Mouse (Mus musculus) left cerebral cortex, adult 2 months (tissue): Measurements from ENCODE around the gene Unc50. TPM values are rescaled to one million over a fixed set of nuclear protein-coding genes. Genes with fewer than 3 reads are reported as not detected.

Source experiments
- DNase-seq, 2 experiments: peaks; one replicate each; pipeline ENCODE4 v3.0.0; 2021 to 2022; ENCODE audit warnings: low spot score in 2 of 2, mixed read lengths in 1 of 2; ENCODE audit errors: extremely low spot score in 1 of 2
- H3K27ac ChIP-seq: fragments of 200-600 bp; 2 replicates; pipeline ENCODE4 v1.8.1; 2022
- H3K4me3 ChIP-seq: fragments of 200-600 bp; 2 replicates; pipeline ENCODE4 v1.8.1; 2022
- CTCF ChIP-seq: fragments of 200-600 bp; IDR thresholded peaks from 2 replicates; pipeline ENCODE4 v1.8.1; 2022; ENCODE audit warnings: antibody characterized with exemption, mild to moderate bottlenecking, moderate library complexity
- intact Hi-C: fragments of 180-260 bp; cut with DNase I; formaldehyde crosslinking; loops from one replicate; pipeline ENCODE4 v1.15.1; 2025
- total RNA-seq, 2 experiments: library from RNA; stranded (reverse); gene quantifications; 2 replicates each; pipeline ENCODE4 v1.2.3; 2021

Gene Unc50
- total RNA-seq, 2 experiments from 2014 or later, result 55.5 to 59.7 TPM

DNA sequence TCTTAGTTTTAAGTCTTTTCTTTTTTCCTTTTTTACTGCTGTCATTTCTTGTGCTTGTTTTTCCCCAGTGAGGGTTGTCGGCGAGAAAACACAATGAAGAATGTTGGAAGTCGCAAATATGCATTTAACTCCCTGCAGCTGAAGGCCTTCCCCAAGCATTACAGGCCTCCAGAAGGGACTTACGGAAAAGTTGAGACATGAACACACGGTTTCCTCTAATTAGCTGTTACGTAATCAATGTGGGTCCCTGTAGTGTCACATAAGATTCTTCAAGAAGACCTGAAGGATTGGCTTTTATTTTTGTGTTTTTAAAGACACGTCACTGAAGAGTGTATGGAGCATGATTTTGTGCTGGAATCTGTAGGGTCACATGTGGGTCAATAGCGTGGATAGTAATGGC lies 21.9 kb upstream of the Unc50 start:
- intact Hi-C loops, result loop anchor here (10.0 kb wide), 1 partner anchor 673 kb away; no protein-coding TSS in a partner anchor
- TF ChIP-seq CTCF, result no peak
- no peak for DNase-seq
- Histone ChIP-seq H3K27ac (no peak overlapping the region), H3K4me3 (no peak overlapping the region)

DNA sequence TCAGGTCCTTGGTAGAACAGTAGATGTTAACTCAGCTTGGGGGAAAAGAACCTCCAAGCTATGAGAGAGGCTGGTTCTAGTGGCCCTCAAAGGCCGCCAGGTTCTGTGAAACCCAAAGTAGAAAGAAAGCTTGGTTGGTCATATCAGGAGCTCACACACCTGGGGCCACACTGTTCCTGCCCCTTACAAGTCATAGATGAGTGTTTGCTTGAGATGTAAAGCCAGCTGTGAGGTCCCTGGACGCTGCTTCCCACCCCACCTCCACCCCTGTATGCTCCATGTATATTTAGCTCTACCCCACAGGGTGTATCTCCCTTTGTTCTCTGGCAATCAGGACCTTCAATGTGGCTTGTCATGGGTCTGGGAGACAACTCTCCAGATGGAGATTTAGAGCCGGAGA lies 21.3 kb upstream of the Unc50 start:
- intact Hi-C loops, result loop anchor here (10.0 kb wide), 1 partner anchor 674 kb away; no protein-coding TSS in a partner anchor

DNA sequence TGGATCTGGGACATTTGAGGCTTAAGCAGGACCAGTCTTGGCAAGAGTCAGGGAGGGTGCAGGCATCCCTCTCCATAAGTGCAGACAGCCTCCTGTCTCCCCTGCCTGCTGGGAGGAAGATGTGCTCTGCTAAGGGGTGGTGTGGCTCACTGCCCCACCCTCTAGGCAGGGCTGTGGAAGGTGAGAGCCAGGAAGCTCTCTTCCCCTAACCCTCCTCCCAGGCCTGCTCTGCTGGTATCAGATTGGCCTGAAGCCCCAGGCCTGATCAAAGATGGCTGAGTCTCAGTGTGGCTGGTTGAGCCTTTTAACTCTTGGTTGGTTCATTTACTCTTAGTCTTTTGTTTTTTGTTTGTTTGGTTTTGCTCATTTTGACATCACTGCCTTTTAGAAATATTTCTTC lies 20.3 kb upstream of the Unc50 start:
- H3K4me3 ChIP-seq, result no peak overlapping the region
- DNase-seq, result no peak
- TF ChIP-seq CTCF, result no peak
- intact Hi-C loops, result loop anchor here (10.0 kb wide), 1 partner anchor 675 kb away; no protein-coding TSS in a partner anchor
- H3K27ac ChIP-seq, result no peak overlapping the region

More for the DNA sequence above, 21.3 kb upstream of the Unc50 start:
- no peak for DNase-seq
- no peak overlapping the region for H3K4me3 ChIP-seq
- no peak for TF ChIP-seq CTCF
- H3K27ac ChIP-seq, result no peak overlapping the region

DNA sequence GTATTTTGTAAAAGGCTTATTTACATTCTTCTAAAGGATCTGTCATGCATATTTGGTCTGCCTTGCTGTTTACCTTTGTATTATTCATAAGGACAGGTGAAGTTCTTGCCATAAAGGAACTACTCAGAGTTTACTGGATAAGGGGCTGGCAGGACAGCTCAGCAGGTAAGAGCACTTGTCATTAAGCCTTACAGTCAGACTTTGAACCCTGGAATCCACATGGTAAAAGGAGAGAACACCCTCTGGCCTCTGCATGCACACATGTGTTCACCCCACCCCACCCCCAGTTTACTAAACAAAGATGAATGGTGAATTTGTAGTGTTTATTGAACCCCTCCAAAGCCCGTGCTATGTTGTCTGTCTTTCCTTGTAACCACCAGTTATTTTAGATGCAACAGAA lies 14.5 kb upstream of the Unc50 start:
- intact Hi-C loops, result no loop called here
- TF ChIP-seq CTCF, result no peak
- DNase-seq, result no peak
- H3K27ac ChIP-seq, result no peak overlapping the region
- no peak overlapping the region for H3K4me3 ChIP-seq

DNA sequence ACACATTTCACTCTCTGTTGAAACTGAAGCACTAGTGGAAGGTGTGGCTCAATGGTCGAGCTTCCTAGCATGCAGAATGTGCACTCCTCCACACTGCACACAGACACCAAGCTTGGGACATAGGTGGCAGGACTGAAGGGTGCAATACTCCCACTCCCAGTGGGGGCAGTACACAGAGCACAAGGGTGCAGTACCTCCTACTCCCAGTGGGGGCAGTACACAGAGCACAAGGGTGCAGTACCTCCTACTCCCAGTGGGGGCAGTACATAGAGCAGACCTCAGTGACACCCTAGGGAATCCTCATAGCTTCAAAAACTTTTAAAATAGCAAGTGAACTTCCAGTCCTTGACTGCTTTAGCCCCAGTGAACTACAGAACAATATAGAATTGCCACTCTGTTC lies 10.5 kb upstream of the Unc50 start:
- TF ChIP-seq CTCF, result peak; percentile 89
- DNase-seq, result peak; percentile 24 to 39
- intact Hi-C loops, result no loop called here
- Histone ChIP-seq H3K27ac (no peak overlapping the region), H3K4me3 (no peak overlapping the region)

DNA sequence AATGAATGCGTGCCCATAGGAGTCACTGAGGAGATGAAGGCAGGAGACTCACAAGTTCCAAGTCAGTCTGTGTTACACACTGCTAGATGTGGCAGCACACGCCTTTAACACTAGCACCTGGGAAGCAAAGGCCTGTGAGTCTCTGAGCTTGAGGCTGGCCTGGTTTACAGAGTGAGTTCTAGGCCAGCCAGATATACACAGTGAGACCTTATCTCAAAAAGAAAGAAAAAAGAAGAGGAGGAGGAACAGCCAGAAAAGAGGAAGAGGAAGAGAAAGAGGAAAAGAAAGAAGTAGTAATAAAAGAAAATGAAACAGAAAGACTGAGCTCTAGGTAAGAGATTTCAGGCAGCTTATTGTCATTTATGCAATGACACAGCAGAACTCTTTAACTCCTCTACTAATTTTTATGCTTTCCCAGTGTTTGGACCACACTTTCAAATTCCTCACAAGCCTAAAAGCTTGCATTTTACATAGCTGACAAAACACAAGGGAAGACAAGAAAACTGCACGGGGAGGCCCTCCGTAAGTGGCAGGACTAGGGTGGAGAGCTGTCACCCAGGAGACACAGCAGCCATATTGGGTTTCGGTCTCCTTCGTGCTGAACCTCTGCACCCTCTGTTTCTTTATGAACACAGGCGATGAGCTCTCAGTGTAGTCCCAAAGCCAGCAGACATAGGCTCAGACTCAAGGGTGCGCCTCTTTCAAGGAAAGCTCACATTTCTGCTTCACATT lies 2.6 kb upstream of the Unc50 start:
- intact Hi-C loops, result no loop called here
- TF ChIP-seq CTCF, result no peak
- no peak overlapping the region for H3K27ac ChIP-seq
- no peak overlapping the region for H3K4me3 ChIP-seq
- no peak for DNase-seq

DNA sequence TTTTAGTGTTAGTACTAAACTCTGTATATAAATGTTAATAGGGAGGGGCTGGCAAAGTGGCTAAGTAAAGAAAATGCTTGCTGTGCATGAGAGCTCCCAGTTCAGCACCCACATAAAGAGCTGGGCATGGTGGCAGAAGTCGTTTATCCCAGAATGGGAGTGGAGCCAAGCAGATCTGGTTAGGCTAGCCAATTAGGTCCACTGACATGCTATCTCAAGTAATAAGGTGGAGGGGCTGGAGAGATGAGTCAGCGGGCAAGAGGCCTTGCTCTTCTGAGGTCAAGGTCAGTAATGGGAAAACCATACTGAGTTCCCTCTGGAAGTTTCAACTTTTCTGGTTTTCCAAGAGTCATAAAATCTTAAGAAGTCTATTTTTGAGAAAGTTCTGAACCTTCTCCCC lies 1.0 kb upstream of the Unc50 start:
- no peak for DNase-seq
- Histone ChIP-seq H3K4me3 (peak overlapping the region; percentile 87), H3K27ac (no peak overlapping the region)
- no peak for TF ChIP-seq CTCF
- intact Hi-C loops, result no loop called here

DNA sequence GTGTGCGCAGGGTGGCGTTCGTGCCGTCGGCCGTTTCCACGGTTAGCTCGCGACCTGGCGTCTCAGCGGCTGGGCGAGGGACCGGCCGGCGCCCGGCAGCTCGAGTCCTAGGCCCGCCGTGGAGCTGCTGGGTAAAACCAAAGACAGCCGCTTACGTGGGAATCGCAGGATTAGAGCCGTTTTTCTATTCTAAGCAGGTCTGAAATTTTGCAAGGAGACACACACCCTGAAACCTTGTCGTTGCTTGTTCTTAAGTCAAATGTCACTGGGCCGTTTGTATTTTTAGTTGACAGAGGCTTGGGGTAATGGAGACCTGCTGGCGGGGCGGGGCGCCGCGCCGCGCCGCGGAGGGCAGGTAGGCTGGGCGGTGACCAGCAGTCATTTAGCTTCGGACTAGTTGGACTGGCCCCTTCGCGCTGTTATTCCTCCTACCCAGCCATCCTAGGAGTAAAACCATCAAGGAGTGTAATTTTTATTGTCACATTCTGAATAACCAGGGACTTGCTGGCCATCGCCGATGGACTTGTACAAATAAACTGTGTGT lies 430 bp downstream of the Unc50 start:
- TF ChIP-seq CTCF, result no peak
- intact Hi-C loops, result loop anchor here (10.0 kb wide), 1 partner anchor 564 kb away; the partner anchor contains the start of genes Eif5b and Txndc9
- H3K27ac ChIP-seq, result peak overlapping the region; percentile 89
- DNase-seq, result no peak
- H3K4me3 ChIP-seq, result peak overlapping the region; percentile 87

DNA sequence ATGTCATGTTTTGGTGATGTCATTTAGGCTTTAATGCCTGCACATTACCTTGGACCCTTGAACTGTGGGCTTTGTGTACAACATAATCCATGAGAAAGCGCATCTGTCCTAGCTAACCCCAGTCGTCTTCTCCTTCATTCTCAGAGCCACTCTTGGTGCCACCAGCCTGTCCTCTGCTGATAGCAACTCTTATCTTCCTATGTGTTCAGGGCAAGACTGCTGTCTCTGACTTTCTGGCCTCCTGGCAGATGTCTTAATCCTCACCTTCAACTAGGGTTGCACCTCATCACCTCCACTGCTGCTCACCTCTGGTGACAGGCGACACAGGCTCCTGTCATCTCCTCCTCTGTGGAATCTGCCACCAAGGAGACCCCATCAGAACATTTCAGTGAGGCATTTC lies 6.5 kb downstream of the Unc50 start:
- no peak overlapping the region for H3K27ac ChIP-seq
- TF ChIP-seq CTCF, result no peak
- intact Hi-C loops, result loop anchor here (10.0 kb wide), 1 partner anchor 558 kb away; the partner anchor contains the start of genes Eif5b and Txndc9
- no peak for DNase-seq
- no peak overlapping the region for H3K4me3 ChIP-seq

DNA sequence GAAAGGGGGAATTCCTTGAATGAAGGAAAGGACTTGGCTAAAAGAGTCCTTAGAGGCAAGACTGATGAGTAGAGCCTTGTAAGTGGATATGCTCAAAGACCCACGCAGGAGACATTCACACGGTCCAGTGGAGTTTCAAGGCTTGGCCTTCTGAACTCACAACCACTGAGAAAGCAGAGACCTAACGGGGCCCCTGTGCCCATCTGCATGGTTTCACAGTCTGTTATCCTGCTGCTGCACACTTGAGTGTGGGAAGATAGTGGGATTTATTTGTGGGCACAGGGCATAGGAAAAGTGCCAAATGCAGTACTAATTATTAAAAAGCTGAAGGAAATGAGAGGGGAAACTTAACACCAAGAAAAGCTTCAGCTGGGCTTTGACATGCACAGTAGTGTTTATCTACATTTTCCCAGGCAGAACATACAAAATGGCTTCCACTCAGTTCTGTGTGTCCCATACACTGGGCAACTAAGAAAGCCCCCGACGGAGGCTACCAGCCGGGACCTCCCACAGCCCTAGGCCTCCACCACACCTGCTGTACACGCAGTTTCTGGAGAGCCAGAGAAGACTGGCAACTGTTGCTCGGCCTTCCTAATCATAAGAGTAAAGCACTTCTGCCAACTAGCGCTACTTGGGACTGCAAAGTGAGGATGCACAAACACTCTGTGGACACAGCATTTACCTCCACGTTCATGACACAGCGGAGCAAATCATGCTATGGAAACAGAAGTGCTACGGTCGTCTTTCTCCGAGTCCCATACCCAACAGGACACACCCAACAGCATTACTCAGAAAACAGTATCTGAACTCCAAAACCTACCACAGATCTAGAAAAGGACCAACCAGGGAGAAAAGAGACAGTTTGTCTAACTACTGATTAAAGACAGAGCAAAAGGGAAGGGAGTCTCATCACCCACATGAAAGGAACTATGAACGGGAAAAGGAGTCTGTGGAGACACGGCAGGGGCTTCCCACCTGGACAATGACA lies 13.2 kb downstream of the Unc50 start:
- DNase-seq, result no peak
- no peak for TF ChIP-seq CTCF
- no peak overlapping the region for H3K27ac ChIP-seq
- intact Hi-C loops, result no loop called here
- no peak overlapping the region for H3K4me3 ChIP-seq

DNA sequence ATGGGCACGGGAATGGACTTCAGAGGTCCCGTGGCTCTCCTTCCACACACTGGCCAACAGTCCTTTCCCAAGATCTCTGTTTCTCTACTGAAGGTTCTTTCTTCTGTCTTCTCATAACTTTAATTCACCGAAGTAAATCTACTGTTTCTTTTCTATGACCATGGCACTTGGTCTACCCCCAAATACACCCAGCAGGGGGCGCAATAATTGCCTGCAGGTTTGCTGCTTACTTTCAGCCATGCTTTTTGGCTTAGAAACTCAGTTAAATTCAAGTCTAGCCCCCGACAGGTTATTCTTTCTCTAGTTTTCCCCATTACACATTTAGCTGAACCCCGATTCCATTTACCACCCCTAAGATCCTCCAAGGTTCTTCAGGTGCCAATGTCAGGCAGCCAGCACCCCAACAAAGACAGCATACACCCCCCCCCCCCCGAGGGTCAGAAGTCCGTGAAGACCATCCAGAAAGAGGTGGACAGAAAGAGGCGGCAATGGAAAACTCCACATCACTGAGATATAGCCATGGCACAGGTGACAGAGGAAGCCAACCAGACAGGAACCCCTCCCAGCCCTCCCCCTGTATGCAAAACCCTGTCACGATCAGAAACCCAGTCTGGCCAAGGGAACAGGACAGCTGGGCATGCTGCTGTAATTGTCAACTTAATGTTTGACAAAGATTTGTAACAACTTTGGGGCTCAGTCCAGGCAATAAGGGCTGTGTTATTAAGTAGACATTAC lies 18.6 kb downstream of the Unc50 start:
- intact Hi-C loops, result loop anchor here (2.0 kb wide), 1 partner anchor 186 kb away; no protein-coding TSS in a partner anchor

More for the DNA sequence above, 18.6 kb downstream of the Unc50 start:
- TF ChIP-seq CTCF, result peak; percentile 73
- no peak overlapping the region for H3K27ac ChIP-seq
- DNase-seq, result peak; percentile 32 to 36
- H3K4me3 ChIP-seq, result no peak overlapping the region
